Mouse (Mus musculus): ENCODE data around the gene Iqub.

GRCm38 (mm10) chr6:24450241-24450640 lies 64.6 kb downstream of the Iqub start:
- no peak for TF ChIP-seq CTCF (IDR thresholded peaks at IDR 0.05; ENCODE audit: low read depth, low read length)
- no peak for TF ChIP-seq POLR2A (IDR thresholded peaks at IDR 0.05; ENCODE audit: extremely low read depth, insufficient read depth, low read length)
